Comparison of ENCODE assay signal across 8 mouse cellular contexts in genomic region chr7:6728263-6728931, GRCm38 (mm10). TPM values are rescaled to one million over a fixed set of nuclear protein-coding genes. Genes with fewer than 3 reads are reported as not detected.
DNase-seq lines count a peak whose midpoint lies in the region; ATAC-seq and TF ChIP-seq lines count a peak whose summit lies in the region.

No protein-coding gene starts in this region.

- H3K9ac ChIP-seq in liver, postnatal 0 days (replicated peaks), result no peak overlapping the region

- H3K4me3 ChIP-seq in cerebellum, adult 2 months (replicated peaks; ENCODE audit: insufficient read depth, low read depth, low read length), result peak overlapping the region; percentile 71
- peak overlapping the region; percentile 63 for H3K4me3 ChIP-seq in layer of hippocampus, adult 2 months
- peak overlapping the region; percentile 53 for H3K4me3 ChIP-seq in liver, postnatal 0 days (ENCODE audit: low read depth, low read length)

- H3K9me3 ChIP-seq in liver, postnatal 0 days (ENCODE audit: low read length), result peaks cover 12% of the 10 kb centered on the region; the same call in 1 of the 2 replicates

- H3K4me2 ChIP-seq in liver, postnatal 0 days (ENCODE audit: low read depth, low read length), result peak overlapping the region; percentile 59

- TF ChIP-seq CTCF in cerebellum, adult 2 months (IDR thresholded peaks at IDR 0.05; ENCODE audit: borderline replicate concordance, insufficient read depth, low read depth, low read length), result no peak
- no peak for TF ChIP-seq CTCF in layer of hippocampus, adult 2 months (conservative IDR thresholded peaks at IDR 0.05)
- no peak for TF ChIP-seq CTCF in liver, postnatal 0 days (IDR thresholded peaks at IDR 0.05; ENCODE audit: low read depth)

- 46% methylated on average over 19 of the region's 19 CpGs for WGBS in cerebellum, adult 2 months
- WGBS in liver, postnatal 0 days (ENCODE audit: insufficient replicate concordance), result 41% methylated on average over 19 of the region's 19 CpGs

- no peak for TF ChIP-seq EP300 in liver, postnatal 0 days (IDR thresholded peaks at IDR 0.05; ENCODE audit: low read depth)

- no peak for TF ChIP-seq POLR2A in cerebellum, adult 2 months (IDR thresholded peaks at IDR 0.05; ENCODE audit: borderline replicate concordance, insufficient read depth, low read length)

- peak; percentile 98 for DNase-seq in R1 (ENCODE audit: low read depth, low spot score)
- DNase-seq in cerebellum, adult 2 months, result peak; percentile 92 to 97
- peak; percentile 88 for DNase-seq in forelimb bud, embryonic 11.5 days (ENCODE audit: low read depth, low spot score)
- DNase-seq in heart, postnatal 36 days, result peak; percentile 78 to 80
- DNase-seq in layer of hippocampus, adult 2 months (ENCODE audit: low spot score in 2 of 2), result peak; percentile 90 to 96
- peak; percentile 79 for DNase-seq in liver, postnatal 0 days
- peak; percentile 84 for DNase-seq in ovary, postnatal 36 days (ENCODE audit: low spot score)
- DNase-seq in thymus, postnatal 36 days, result no peak

- H3K36me3 ChIP-seq in liver, postnatal 0 days (replicated peaks; ENCODE audit: insufficient read depth, low read length), result peaks cover 3% of the 10 kb centered on the region

- ATAC-seq in liver, postnatal 0 days, result peak; percentile 72

- no peaks in the 10 kb centered on the region for H3K4me1 ChIP-seq in cerebellum, adult 2 months (ENCODE audit: control insufficient read depth, insufficient read depth, low read length)
- no peaks in the 10 kb centered on the region for H3K4me1 ChIP-seq in liver, postnatal 0 days (ENCODE audit: insufficient read depth)

- peak overlapping the region; percentile 82 for H3K27ac ChIP-seq in cerebellum, adult 2 months (ENCODE audit: insufficient read depth, low read length)
- peak overlapping the region; percentile 94 for H3K27ac ChIP-seq in layer of hippocampus, adult 2 months
- H3K27ac ChIP-seq in liver, postnatal 0 days (ENCODE audit: low read depth), result peak overlapping the region; percentile 74; the same call in 1 of the 2 replicates

- intact Hi-C loops in heart, postnatal 36 days (cut with DNase I), result loop anchor here (5.0 kb wide), 3 partner anchors 66 to 366 kb away; partner anchors contain the start of gene Zfp78

- H3K27me3 ChIP-seq in cerebellum, adult 2 months (ENCODE audit: control insufficient read depth, insufficient read depth, low read length), result no peaks in the 10 kb centered on the region
- no peaks in the 10 kb centered on the region for H3K27me3 ChIP-seq in liver, postnatal 0 days (ENCODE audit: insufficient read depth, low read length)

RNA-seq across cellular contexts. Expression of gene Peg3, which starts 1.8 kb away (rescaled TPM):
- polyA plus RNA-seq in cerebellum, adult 2 months (2012; rRNA removed), result 195 TPM in 2 replicates
- total RNA-seq in heart, postnatal 36 days (2021), result 10 to 100 TPM in 1 of 2 experiments, 1 to 10 TPM in 1; 7.6 to 11.3 TPM
- total RNA-seq in layer of hippocampus, adult 2 months (2021), result 100 to 1,000 TPM; 172 to 173 TPM
- 29.6 and 36.4 TPM in 2 replicates for polyA plus RNA-seq in liver, postnatal 0 days (2015; fragmentation: Nextera tagmentation; extraction: Ambion mirVana)

RNA-seq across cellular contexts. Expression of gene Usp29, which starts 2.0 kb away (rescaled TPM):
- 17.1 and 17.8 TPM in 2 replicates for polyA plus RNA-seq in cerebellum, adult 2 months (2012; rRNA removed)
- total RNA-seq in heart, postnatal 36 days (2021), result under 1 TPM; 0.08 to 0.17 TPM
- total RNA-seq in layer of hippocampus, adult 2 months (2021), result 10 to 100 TPM; 29.7 to 31.6 TPM
- polyA plus RNA-seq in liver, postnatal 0 days (2015; fragmentation: Nextera tagmentation; extraction: Ambion mirVana), result 1.1 and 1.5 TPM in 2 replicates

RNA-seq across cellular contexts. Expression of gene Zim1, which starts 32.1 kb away (rescaled TPM):
- polyA plus RNA-seq in cerebellum, adult 2 months (2012; rRNA removed), result 4.4 and 5.6 TPM in 2 replicates
- total RNA-seq in heart, postnatal 36 days (2021), result 1 to 10 TPM; 3.7 to 4.6 TPM
- total RNA-seq in layer of hippocampus, adult 2 months (2021), result 1 to 10 TPM; 5.0 to 6.5 TPM
- polyA plus RNA-seq in liver, postnatal 0 days (2015; fragmentation: Nextera tagmentation; extraction: Ambion mirVana), result 0.71 and 0.90 TPM in 2 replicates

Comparison
In these comparisons a context has a peak if more than half of its experiments do, and no peak if none do; other contexts are left out.
1. DNase-seq: peak in R1 (single experiment), cerebellum, adult 2 months (2 of 2), forelimb bud, embryonic 11.5 days (single experiment), heart, postnatal 36 days (2 of 2), layer of hippocampus, adult 2 months (2 of 2), liver, postnatal 0 days (single experiment) and ovary, postnatal 36 days (single experiment); none in thymus, postnatal 36 days (0 of 2).
2. RNA of gene Peg3, which starts 1.8 kb away (total RNA-seq): 172 to 173 TPM in layer of hippocampus, adult 2 months; 7.6 to 11.3 TPM in heart, postnatal 36 days; every median in the first group is over 10 times any median in the second.
3. RNA of gene Usp29, which starts 2.0 kb away (total RNA-seq): 29.7 to 31.6 TPM in layer of hippocampus, adult 2 months; 0.08 to 0.17 TPM in heart, postnatal 36 days; every median in the first group is over 10 times any median in the second.
4. Peak in every context shown above with its lines, with median percentiles within 50 percentile points of each other: H3K27ac ChIP-seq and H3K4me3 ChIP-seq.